Mouse (Mus musculus) heart, embryonic 12.5 days (tissue): ENCODE results near the gene Cyp27a1. TPM values are rescaled to one million over a fixed set of nuclear protein-coding genes. Genes with fewer than 3 reads are reported as not detected.

Experiments used
- ATAC-seq: fragments of 200-750 bp; cut with Nextera tagmentation; 2 replicates; pipeline ENCODE4 v1.8.0; 2017; ENCODE audit warnings: moderate TSS enrichment, moderate library complexity; ENCODE audit not compliant: insufficient number of reproducible peaks, low FRiP score
- H3K27ac ChIP-seq: fragments of 300-500 bp; sonication (generic); 2 replicates; pipeline ENCODE4 v1.5.1; 2016; ENCODE audit warnings: mild to moderate bottlenecking, moderate library complexity; ENCODE audit not compliant: poor library complexity, severe bottlenecking
- H3K27me3 ChIP-seq: fragments of 300-500 bp; sonication (generic); replicated peaks from 2 replicates; pipeline ENCODE4 v1.6.1; 2016; ENCODE audit warnings: mild to moderate bottlenecking, moderate library complexity
- H3K36me3 ChIP-seq: fragments of 300-500 bp; sonication (generic); 2 replicates; pipeline ENCODE4 v1.6.1; 2016; ENCODE audit warnings: mild to moderate bottlenecking, moderate library complexity
- H3K4me1 ChIP-seq: fragments of 300-500 bp; sonication (generic); replicated peaks from 2 replicates; pipeline ENCODE4 v1.6.1; 2016; ENCODE audit warnings: mild to moderate bottlenecking
- H3K4me2 ChIP-seq: fragments of 300-500 bp; sonication (generic); 2 replicates; pipeline ENCODE4 v1.6.1; 2016; ENCODE audit warnings: mild to moderate bottlenecking, moderate library complexity
- H3K4me3 ChIP-seq: fragments of 300-500 bp; sonication (generic); 2 replicates; pipeline ENCODE4 v1.5.1; 2016; ENCODE audit warnings: mild to moderate bottlenecking
- H3K9ac ChIP-seq: fragments of 300-500 bp; sonication (generic); 2 replicates; pipeline ENCODE4 v1.6.1; 2016; ENCODE audit warnings: mild to moderate bottlenecking, moderate library complexity
- H3K9me3 ChIP-seq: fragments of 300-500 bp; sonication (generic); replicated peaks from 2 replicates; pipeline ENCODE4 v1.6.1; 2016; ENCODE audit warnings: mild to moderate bottlenecking, moderate library complexity
- WGBS: fragments of 180-500 bp; shearing (Covaris S2); methylation state at CpG from one replicate; pipeline ENCODE4 v1.1.7; 2016; 5-methylcytosine and 5-hydroxymethylcytosine counted together
- polyA plus RNA-seq: library from polyadenylated mRNA; unstranded; fragments of >200 nt; fragmentation: Nextera tagmentation; extraction: Ambion mirVana; gene quantifications from 2 replicates; pipeline ENCODE4 v1.2.1, GENCODE M21; 2016

Gene Cyp27a1
- polyA plus RNA-seq, 1 experiment from 2014 or later, result 13.5 TPM

GRCm38 (mm10) chr1:74771931-74772620, 58.7 kb downstream of the Cyp27a1 start:
- WGBS, result 2% methylated on average over 50 of the region's 51 CpGs
- H3K27ac ChIP-seq, result no peak overlapping the region
- H3K36me3 ChIP-seq, result no peaks in the 10 kb centered on the region
- H3K27me3 ChIP-seq, result peaks cover 95% of the 10 kb centered on the region
- no peak; the same call in 1 of the 2 replicates for ATAC-seq
- H3K9ac ChIP-seq, result peak overlapping the region; percentile 67
- no peaks in the 10 kb centered on the region for H3K9me3 ChIP-seq
- peak overlapping the region; percentile 55 for H3K4me3 ChIP-seq
- H3K4me2 ChIP-seq, result peak overlapping the region; percentile 94
- peaks cover 29% of the 10 kb centered on the region for H3K4me1 ChIP-seq

GRCm38 (mm10) chr1:74773136-74773535, 59.8 kb downstream of the Cyp27a1 start:
- H3K4me1 ChIP-seq, result peaks cover 29% of the 10 kb centered on the region
- H3K4me3 ChIP-seq, result peak overlapping the region; percentile 34
- no peaks in the 10 kb centered on the region for H3K9me3 ChIP-seq
- no peaks in the 10 kb centered on the region for H3K36me3 ChIP-seq
- peak; percentile 65; the same call in 1 of the 2 replicates for ATAC-seq
- no peak overlapping the region for H3K27ac ChIP-seq
- WGBS, result under 1% methylated on average over 15 of the region's 15 CpGs
- peaks cover 95% of the 10 kb centered on the region for H3K27me3 ChIP-seq
- peak overlapping the region; percentile 94 for H3K4me2 ChIP-seq
- no peak overlapping the region for H3K9ac ChIP-seq

GRCm38 (mm10) chr1:74774062-74774461, 60.7 kb downstream of the Cyp27a1 start:
- Histone ChIP-seq H3K36me3 (no peaks in the 10 kb centered on the region), H3K4me2 (no peak overlapping the region), H3K27me3 (peaks cover 93% of the 10 kb centered on the region), H3K27ac (no peak overlapping the region), H3K9ac (no peak overlapping the region), H3K4me1 (peaks cover 32% of the 10 kb centered on the region), H3K9me3 (no peaks in the 10 kb centered on the region), H3K4me3 (no peak overlapping the region)
- ATAC-seq, result no peak
- 26% methylated on average over 7 of the region's 7 CpGs for WGBS

DNA sequence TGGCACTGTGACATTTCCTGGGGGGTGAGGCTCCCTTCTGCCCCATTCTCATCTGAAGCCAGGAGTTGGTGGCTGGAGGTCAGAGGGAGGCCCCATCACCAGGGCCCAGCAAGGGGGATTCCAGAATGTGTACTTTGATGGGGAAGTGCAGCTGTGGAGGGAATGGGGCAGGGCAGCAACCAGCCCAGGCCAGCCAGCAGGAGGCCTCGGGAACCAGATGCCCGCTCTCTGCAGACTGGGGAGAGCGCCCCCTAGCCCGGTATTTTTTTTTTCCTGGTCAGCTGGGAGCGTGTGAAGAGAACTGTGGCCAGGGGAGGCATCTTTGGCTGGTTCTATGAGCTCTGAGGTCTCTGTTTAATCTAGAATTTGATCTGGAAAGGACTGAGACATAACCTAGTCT, 62.4 kb downstream of the Cyp27a1 start:
- Histone ChIP-seq H3K36me3 (no peaks in the 10 kb centered on the region), H3K27me3 (peaks cover 89% of the 10 kb centered on the region), H3K9ac (no peak overlapping the region), H3K9me3 (no peaks in the 10 kb centered on the region), H3K4me2 (no peak overlapping the region), H3K27ac (no peak overlapping the region), H3K4me3 (no peak overlapping the region), H3K4me1 (peaks cover 28% of the 10 kb centered on the region)
- no peak for ATAC-seq
- 15% methylated on average over 5 of the region's 5 CpGs for WGBS

DNA sequence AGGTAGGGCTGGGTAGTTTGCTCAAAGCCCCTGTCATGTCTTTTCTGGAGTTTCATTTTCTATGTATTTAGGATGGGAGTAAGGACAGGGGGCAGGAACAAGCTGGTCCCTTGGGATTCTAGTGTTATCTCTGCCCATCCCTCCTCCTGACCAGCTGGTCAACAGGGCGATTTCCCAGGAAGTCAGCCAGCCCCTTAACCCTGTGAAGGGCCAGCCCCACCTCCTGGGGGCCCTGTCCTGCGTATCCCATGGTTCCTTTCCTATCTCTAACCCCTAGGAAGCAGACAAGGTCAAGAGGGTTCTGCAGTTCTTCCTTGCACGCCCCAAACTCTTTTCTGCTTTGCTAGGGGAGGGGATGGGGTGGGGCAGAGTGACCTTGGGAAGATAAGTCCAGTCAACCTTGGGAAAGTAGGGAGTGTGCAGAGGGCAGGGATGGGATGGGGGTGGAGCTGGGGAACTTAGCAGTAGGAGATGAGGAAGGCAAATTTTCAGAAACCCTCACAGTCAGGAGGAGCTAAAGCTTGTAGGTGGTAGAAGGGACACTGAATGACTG, 65.6 kb downstream of the Cyp27a1 start:
- H3K4me2 ChIP-seq, result no peak overlapping the region
- 10% methylated on average over 3 of the region's 3 CpGs for WGBS

DNA sequence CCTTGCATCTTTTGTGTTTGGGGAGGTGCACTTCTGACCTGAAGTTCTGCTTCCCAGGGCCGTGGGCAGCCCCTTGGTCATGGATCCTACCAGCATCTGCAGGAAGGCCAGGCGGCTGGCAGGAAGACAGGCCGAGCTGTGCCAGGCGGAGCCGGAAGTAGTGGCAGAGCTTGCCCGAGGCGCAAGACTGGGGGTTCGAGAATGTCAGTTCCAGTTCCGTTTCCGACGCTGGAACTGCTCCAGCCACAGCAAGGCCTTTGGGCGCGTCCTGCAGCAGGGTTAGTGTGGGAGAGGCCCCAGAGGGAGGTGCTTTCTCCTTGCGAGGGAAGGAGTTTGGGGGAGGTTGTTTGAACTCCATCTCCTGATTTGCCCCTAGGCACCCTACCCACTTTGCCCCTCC, 68.7 kb downstream of the Cyp27a1 start:
- no peak for ATAC-seq
- no peaks in the 10 kb centered on the region for H3K9me3 ChIP-seq
- no peak overlapping the region for H3K4me2 ChIP-seq
- H3K27me3 ChIP-seq, result peaks cover 93% of the 10 kb centered on the region
- H3K27ac ChIP-seq, result no peak overlapping the region
- WGBS, result 21% methylated on average over 14 of the region's 14 CpGs
- H3K9ac ChIP-seq, result no peak overlapping the region
- H3K4me1 ChIP-seq, result peaks cover 24% of the 10 kb centered on the region
- H3K36me3 ChIP-seq, result no peaks in the 10 kb centered on the region
- H3K4me3 ChIP-seq, result no peak overlapping the region

More for the DNA sequence above, 65.6 kb downstream of the Cyp27a1 start:
- Histone ChIP-seq H3K4me1 (peaks cover 22% of the 10 kb centered on the region), H3K9me3 (no peaks in the 10 kb centered on the region), H3K27ac (no peak overlapping the region), H3K36me3 (no peaks in the 10 kb centered on the region), H3K9ac (no peak overlapping the region), H3K4me3 (no peak overlapping the region), H3K27me3 (peaks cover 93% of the 10 kb centered on the region)
- ATAC-seq, result no peak

DNA sequence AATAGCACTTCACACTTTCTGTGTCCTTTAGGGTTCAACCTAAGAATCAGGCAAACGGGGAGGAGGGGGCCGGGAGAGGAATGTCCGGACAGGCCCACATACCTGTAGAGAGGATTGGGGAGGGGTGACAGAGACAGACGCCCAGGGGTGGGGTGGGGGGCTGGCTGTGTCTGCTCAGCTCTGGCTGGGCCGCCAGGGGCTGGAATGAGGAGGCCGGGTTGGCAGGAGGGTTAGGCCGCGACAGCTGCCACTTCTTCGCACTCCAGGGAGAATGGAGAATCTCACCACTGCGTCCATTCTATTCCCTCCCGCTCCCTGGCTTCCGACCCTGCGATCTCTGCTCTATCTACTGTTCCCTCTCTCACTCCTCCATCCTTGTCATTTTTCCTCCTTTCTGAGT, 70.2 kb downstream of the Cyp27a1 start:
- Histone ChIP-seq H3K4me2 (peak overlapping the region; percentile 92), H3K27me3 (peaks cover 93% of the 10 kb centered on the region), H3K36me3 (no peaks in the 10 kb centered on the region), H3K4me3 (peak overlapping the region; percentile 55), H3K27ac (no peak overlapping the region), H3K9me3 (no peaks in the 10 kb centered on the region), H3K4me1 (peaks cover 24% of the 10 kb centered on the region), H3K9ac (peak overlapping the region; percentile 64; the same call in 1 of the 2 replicates)
- WGBS, result 2% methylated on average over 13 of the region's 13 CpGs
- no peak for ATAC-seq

DNA sequence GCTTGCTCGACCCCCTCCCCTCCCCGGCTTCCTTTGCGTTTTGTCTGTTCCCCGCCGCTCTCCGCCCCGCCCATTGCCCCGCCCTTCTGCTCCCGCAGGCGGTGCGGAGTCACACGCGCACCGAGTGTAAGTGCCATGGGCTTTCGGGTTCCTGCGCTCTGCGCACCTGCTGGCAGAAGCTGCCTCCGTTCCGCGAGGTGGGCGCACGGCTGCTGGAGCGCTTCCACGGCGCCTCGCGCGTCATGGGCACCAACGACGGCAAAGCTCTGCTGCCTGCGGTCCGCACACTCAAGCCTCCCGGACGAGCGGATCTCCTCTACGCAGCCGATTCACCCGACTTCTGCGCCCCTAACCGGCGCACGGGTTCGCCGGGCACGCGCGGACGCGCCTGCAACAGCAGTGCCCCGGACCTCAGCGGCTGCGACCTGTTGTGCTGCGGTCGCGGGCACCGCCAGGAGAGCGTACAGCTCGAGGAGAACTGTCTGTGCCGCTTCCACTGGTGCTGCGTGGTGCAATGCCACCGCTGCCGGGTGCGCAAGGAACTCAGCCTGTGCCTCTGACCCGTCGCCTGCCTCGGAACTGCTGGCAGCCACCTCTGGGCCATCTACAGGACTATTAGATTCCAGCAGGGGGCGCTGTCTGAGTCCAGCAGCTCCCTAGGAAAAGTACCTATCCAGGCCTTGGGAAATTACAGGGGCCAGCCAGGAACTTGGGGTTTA, 70.8 kb downstream of the Cyp27a1 start:
- H3K27ac ChIP-seq, result no peak overlapping the region
- no peaks in the 10 kb centered on the region for H3K36me3 ChIP-seq
- peaks cover 21% of the 10 kb centered on the region for H3K4me1 ChIP-seq
- peak overlapping the region; percentile 92 for H3K4me2 ChIP-seq
- no peak for ATAC-seq
- no peaks in the 10 kb centered on the region for H3K9me3 ChIP-seq
- H3K27me3 ChIP-seq, result peaks cover 94% of the 10 kb centered on the region
- peak overlapping the region; percentile 64 for H3K9ac ChIP-seq
- H3K4me3 ChIP-seq, result peak overlapping the region; percentile 55
- under 1% methylated on average over 67 of the region's 67 CpGs for WGBS

Other genes with a start within 250 kb of the Cyp27a1 start
- gene Cnot9, start 207.5 kb upstream of the Cyp27a1 start, polyA plus RNA-seq, result 36.0 and 36.7 TPM in 2 replicates
- 0.18 and 0.36 TPM in 2 replicates for gene Plcd4, start 170.7 kb upstream of the Cyp27a1 start, polyA plus RNA-seq
- 24.7 and 26.8 TPM in 2 replicates for gene Usp37, start 169.3 kb upstream of the Cyp27a1 start, polyA plus RNA-seq
- 5.9 and 7.9 TPM in 2 replicates for gene Zfp142, start 125.3 kb upstream of the Cyp27a1 start, polyA plus RNA-seq
- 19.0 and 20.1 TPM in 2 replicates for gene Bcs1l, start 125.3 kb upstream of the Cyp27a1 start, polyA plus RNA-seq
- gene Rnf25, start 112.2 kb upstream of the Cyp27a1 start, polyA plus RNA-seq, result 22.9 and 23.9 TPM in 2 replicates
- 4.4 and 4.9 TPM in 2 replicates for gene Stk36, start 112.1 kb upstream of the Cyp27a1 start, polyA plus RNA-seq
- gene Ttll4, start 51.8 kb upstream of the Cyp27a1 start, polyA plus RNA-seq, result 25.1 and 25.8 TPM in 2 replicates
- gene Prkag3, start 35.6 kb downstream of the Cyp27a1 start, polyA plus RNA-seq, result 6.0 and 7.2 TPM in 2 replicates
- 0.41 and 1.3 TPM in 2 replicates for gene Wnt6, start 58.3 kb downstream of the Cyp27a1 start, polyA plus RNA-seq
- gene Wnt10a, start 77.9 kb downstream of the Cyp27a1 start, polyA plus RNA-seq, result 0.28 TPM in 1 of 2 replicates, not detected in the other
- not detected in 2 replicates for gene Cdk5r2, start 141.4 kb downstream of the Cyp27a1 start, polyA plus RNA-seq
- 3.9 and 4.0 TPM in 2 replicates for gene Fev, start 171.8 kb downstream of the Cyp27a1 start, polyA plus RNA-seq
- not detected in 2 replicates for gene Cryba2, start 179.6 kb downstream of the Cyp27a1 start, polyA plus RNA-seq
- gene Cfap65, start 222.0 kb downstream of the Cyp27a1 start, polyA plus RNA-seq, result not detected in 2 replicates
- gene Ihh, start 238.1 kb downstream of the Cyp27a1 start, polyA plus RNA-seq, result 0.06 and 0.14 TPM in 2 replicates